ENCODE assay signal across 21 mouse cellular contexts in genomic region chr9:111123336-111123735, GRCm38 (mm10). TPM values are rescaled to one million over a fixed set of nuclear protein-coding genes. Genes with fewer than 3 reads are reported as not detected.
A peak's percentile ranks its signal among the peaks of the same experiment; 100 is the strongest.
DNase-seq lines count a peak whose midpoint lies in the region; ATAC-seq and TF ChIP-seq lines count a peak whose summit lies in the region.
"Had no signal": no experiment of that assay in that cellular context is flagged by ENCODE, and none has a peak within 500 bp of the region (broad histone marks: within the 10 kb centered on the region; RNA-seq: fewer than 3 reads in every experiment).

No protein-coding gene starts in this region.

- H3K4me2 ChIP-seq in heart, embryonic 13.5 days: peak overlapping the region; percentile 54; the same call in 1 of the 2 replicates
- no peak overlapping the region for H3K4me2 ChIP-seq in intestine, embryonic 14.5 days (ENCODE audit: low read length)
- 0 out of 2 replicates have a peak overlapping the region, but pooled peaks have one; percentile 17 for H3K4me2 ChIP-seq in intestine, postnatal 0 days (replicated peaks; ENCODE audit: low read depth)
- H3K4me2 ChIP-seq: forebrain, embryonic 13.5 days; hindbrain, embryonic 13.5 days; limb, embryonic 12.5 days; lung, embryonic 14.5 days; midbrain, embryonic 15.5 days; stomach, embryonic 15.5 days had no signal

- no peaks in the 10 kb centered on the region for H3K9me3 ChIP-seq in heart, embryonic 13.5 days
- H3K9me3 ChIP-seq in intestine, embryonic 14.5 days (ENCODE audit: control insufficient read depth, low read length): no peaks in the 10 kb centered on the region
- no peaks in the 10 kb centered on the region for H3K9me3 ChIP-seq in intestine, postnatal 0 days (ENCODE audit: control insufficient read depth)
- H3K9me3 ChIP-seq: embryonic facial prominence, embryonic 10.5 days; forebrain, embryonic 13.5 days; hindbrain, embryonic 13.5 days; limb, embryonic 12.5 days; midbrain, embryonic 15.5 days; stomach, embryonic 15.5 days had no signal

- no peak for TF ChIP-seq CTCF in intestine, postnatal 0 days (IDR thresholded peaks at IDR 0.05; ENCODE audit: low read depth)

- peak overlapping the region; percentile 94 for H3K27ac ChIP-seq in heart, embryonic 13.5 days (replicated peaks)
- H3K27ac ChIP-seq in intestine, embryonic 14.5 days (ENCODE audit: low read depth): no peak overlapping the region
- H3K27ac ChIP-seq in intestine, postnatal 0 days (ENCODE audit: low read depth, low read length): peak overlapping the region; percentile 86
- H3K27ac ChIP-seq: embryonic facial prominence, embryonic 10.5 days; forebrain, embryonic 13.5 days; hindbrain, embryonic 13.5 days; kidney, postnatal 0 days; limb, embryonic 12.5 days; midbrain, embryonic 15.5 days; stomach, embryonic 15.5 days had no signal

- H3K36me3 ChIP-seq in heart, embryonic 13.5 days: 0 out of 2 replicates have a peak, but pooled peaks cover 11% of the 10 kb centered on the region
- no peaks in the 10 kb centered on the region for H3K36me3 ChIP-seq in intestine, embryonic 14.5 days (ENCODE audit: control insufficient read depth, insufficient read depth, low read length)
- no peaks in the 10 kb centered on the region for H3K36me3 ChIP-seq in intestine, postnatal 0 days (ENCODE audit: control insufficient read depth, insufficient read depth)
- H3K36me3 ChIP-seq: hindbrain, embryonic 13.5 days; midbrain, embryonic 15.5 days; stomach, embryonic 15.5 days had no signal

- H3K4me3 ChIP-seq in heart, embryonic 13.5 days: no peak overlapping the region
- no peak overlapping the region for H3K4me3 ChIP-seq in intestine, embryonic 14.5 days (ENCODE audit: low read depth, low read length)
- no peak overlapping the region for H3K4me3 ChIP-seq in intestine, postnatal 0 days (ENCODE audit: low read depth, low read length)
- H3K4me3 ChIP-seq: embryonic facial prominence, embryonic 10.5 days; forebrain, embryonic 13.5 days; hindbrain, embryonic 13.5 days; limb, embryonic 12.5 days; midbrain, embryonic 15.5 days; stomach, embryonic 15.5 days had no signal

- no peaks in the 10 kb centered on the region for H3K27me3 ChIP-seq in heart, embryonic 13.5 days (replicated peaks)
- no peaks in the 10 kb centered on the region for H3K27me3 ChIP-seq in intestine, embryonic 14.5 days (replicated peaks; ENCODE audit: control insufficient read depth, insufficient read depth, low read length)
- H3K27me3 ChIP-seq in intestine, postnatal 0 days (replicated peaks; ENCODE audit: control insufficient read depth, insufficient read depth, low read length): no peaks in the 10 kb centered on the region
- H3K27me3 ChIP-seq: forebrain, embryonic 13.5 days; hindbrain, embryonic 13.5 days; limb, embryonic 12.5 days; midbrain, embryonic 15.5 days; stomach, embryonic 15.5 days had no signal

- H3K4me1 ChIP-seq in heart, embryonic 13.5 days: peaks cover 82% of the 10 kb centered on the region
- H3K4me1 ChIP-seq in intestine, embryonic 14.5 days (replicated peaks; ENCODE audit: control insufficient read depth, insufficient read depth, low read length): peaks cover 9% of the 10 kb centered on the region
- peaks cover 3% of the 10 kb centered on the region for H3K4me1 ChIP-seq in intestine, postnatal 0 days (replicated peaks; ENCODE audit: control insufficient read depth, insufficient read depth, low read length)

- no peak for ATAC-seq in heart, embryonic 13.5 days (ENCODE audit: extremely low read depth, insufficient number of reproducible peaks, low FRiP score, low TSS enrichment)
- no peak for ATAC-seq in intestine, embryonic 14.5 days (replicated peaks; ENCODE audit: low FRiP score, low TSS enrichment, low read depth)
- peak; percentile 82 for ATAC-seq in intestine, postnatal 0 days
- ATAC-seq: activated CD4-positive, CD25-positive, alpha-beta regulatory T cell, adult 4 months; forebrain, embryonic 13.5 days; midbrain, embryonic 15.5 days had no signal

- peak overlapping the region; percentile 70; the same call in 1 of the 2 replicates for H3K9ac ChIP-seq in heart, embryonic 13.5 days
- H3K9ac ChIP-seq in intestine, embryonic 14.5 days (ENCODE audit: low read length): no peak overlapping the region
- no peak overlapping the region for H3K9ac ChIP-seq in intestine, postnatal 0 days (ENCODE audit: low read depth, low read length)
- H3K9ac ChIP-seq: forebrain, embryonic 13.5 days; hindbrain, embryonic 13.5 days; limb, embryonic 12.5 days; lung, embryonic 14.5 days; midbrain, embryonic 15.5 days; stomach, embryonic 15.5 days had no signal

- 46% methylated on average over 2 of the region's 2 CpGs for WGBS in heart, embryonic 13.5 days
- 46% methylated on average over 2 of the region's 2 CpGs for WGBS in intestine, embryonic 14.5 days
- 19% methylated on average over 2 of the region's 2 CpGs for WGBS in intestine, postnatal 0 days

- DNase-seq in heart, adult 18-20 months: no peak
- peak; percentile 65 for DNase-seq in kidney, adult 9 months
- no peak for DNase-seq in kidney, postnatal 10 days
- DNase-seq in intestine, embryonic 14.5 days (ENCODE audit: low spot score): peak; percentile 42
- no peak for DNase-seq in urinary bladder, postnatal 10 days (ENCODE audit: low spot score)
- DNase-seq: adrenal gland, postnatal 14 days; cerebellum, adult 11-12 months; cerebellum, postnatal 36 days; gastrocnemius, postnatal 36 days; lung, embryonic 14.5 days; spleen, adult 18-20 months had no signal

RNA-seq across cellular contexts. Expression of gene Lrrfip2, which starts 5.9 kb away (rescaled TPM):
- 53.0 and 56.4 TPM in 2 replicates for polyA plus RNA-seq in heart, embryonic 13.5 days (2015; fragmentation: Nextera tagmentation; extraction: Ambion mirVana)
- 10 to 100 TPM; 87.3 to 89.0 TPM for total RNA-seq in heart, adult 18-20 months (2021)
- 34.4 and 36.8 TPM in 2 replicates for polyA plus RNA-seq in intestine, embryonic 14.5 days (2014; fragmentation: Nextera tagmentation; extraction: Ambion mirVana)
- polyA plus RNA-seq in intestine, postnatal 0 days (2015; fragmentation: Nextera tagmentation; extraction: Ambion mirVana): 45.1 and 46.1 TPM in 2 replicates

Comparison
In these comparisons a context has a peak if more than half of its experiments do, and no peak if none do; other contexts are left out.
1. DNase-seq: peak in kidney, adult 9 months (single experiment) and intestine, embryonic 14.5 days (single experiment); none in heart, adult 18-20 months (0 of 2), kidney, postnatal 10 days (single experiment) and urinary bladder, postnatal 10 days (single experiment).